Mouse (Mus musculus) G1E (cell line): ENCODE measurements around the gene Tmem236.

ENCODE experiments used
- CTCF ChIP-seq: IDR thresholded peaks from 2 replicates; pipeline ENCODE4 v1.5.1; 2012; ENCODE audit warnings: low read depth, low read length, inconsistent platforms, mixed read lengths
- GATA1 ChIP-seq: IDR thresholded peaks from 2 replicates; pipeline ENCODE4 v1.6.1; 2012; ENCODE audit warnings: borderline replicate concordance, low read length, inconsistent platforms, mixed read lengths
- TAL1 ChIP-seq: conservative IDR thresholded peaks from 2 replicates; pipeline ENCODE4 v1.6.1; 2012; ENCODE audit warnings: low read depth, low read length, inconsistent platforms, mixed read lengths

DNA sequence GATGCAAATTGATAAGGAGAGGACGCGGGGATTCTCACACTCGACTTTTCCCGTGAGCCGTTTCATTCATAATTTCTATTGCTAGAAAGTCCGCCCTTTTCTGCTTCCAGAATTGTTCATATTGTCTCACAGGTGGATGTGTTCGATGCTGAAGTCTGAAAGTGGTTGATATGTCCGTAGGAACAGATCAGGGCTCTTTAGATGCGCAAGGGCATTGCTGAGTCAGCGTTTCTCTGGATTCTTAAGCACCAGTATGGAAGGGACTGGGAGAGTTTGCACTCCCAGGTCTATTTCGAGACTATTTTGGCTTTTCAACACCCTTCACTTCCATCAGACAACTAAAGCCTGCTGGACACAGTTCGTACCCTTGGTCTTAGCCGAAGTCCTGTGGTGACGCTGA lies 55.7 kb downstream of the Tmem236 start:
- TF ChIP-seq CTCF, result no peak
- no peak for TF ChIP-seq GATA1
- no peak for TF ChIP-seq TAL1
